Mouse (Mus musculus): ENCODE measurements at regions not wholly inside any gene's neighbourhood (a gene's known extent, or its start where the extent isn't known, plus 50 kb on each side); places are given as distances from the start of the nearest gene placed in this dataset.

DNA sequence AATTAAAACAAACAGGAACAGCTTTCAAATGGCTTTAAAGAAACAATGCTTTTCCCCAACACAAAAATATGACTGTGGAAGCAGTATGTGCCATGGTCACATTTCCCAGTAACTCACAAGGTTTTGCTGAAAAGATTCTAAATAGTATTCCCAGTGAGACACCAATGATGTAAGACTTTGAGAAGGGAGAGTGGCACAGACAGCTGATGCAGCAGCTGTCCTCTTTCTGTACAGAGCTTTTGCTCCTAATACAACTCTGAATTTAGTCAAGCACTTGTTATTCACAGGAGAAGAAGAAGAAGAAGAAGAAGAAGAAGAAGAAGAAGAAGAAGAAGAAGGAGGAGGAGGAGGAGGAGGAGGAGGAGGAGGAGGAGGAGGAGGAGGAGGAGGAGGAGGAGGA lies 1023.6 kb downstream of the 9330182O14Rik start:
- no peak for TF ChIP-seq CTCF (IDR thresholded peaks at IDR 0.05; ENCODE audit: insufficient read depth, low read length)
- TF ChIP-seq POLR2A (IDR thresholded peaks at IDR 0.05; ENCODE audit: borderline replicate concordance, extremely low read depth, low read depth, low read length): no peak
